Mouse (Mus musculus): ENCODE data around the gene Atp10a. TPM values are rescaled to one million over a fixed set of nuclear protein-coding genes. Genes with fewer than 3 reads are reported as not detected.
"Not testable (repeated sequence)": the region's sequence is repeated elsewhere in the genome, so short reads cannot be mapped to it uniquely, and the experiment has no call there.

Atp10a gene
- polyA plus RNA-seq, 3 experiments from 2014 or later = 5.3 to 7.9 (median 5.9) TPM

DNA sequence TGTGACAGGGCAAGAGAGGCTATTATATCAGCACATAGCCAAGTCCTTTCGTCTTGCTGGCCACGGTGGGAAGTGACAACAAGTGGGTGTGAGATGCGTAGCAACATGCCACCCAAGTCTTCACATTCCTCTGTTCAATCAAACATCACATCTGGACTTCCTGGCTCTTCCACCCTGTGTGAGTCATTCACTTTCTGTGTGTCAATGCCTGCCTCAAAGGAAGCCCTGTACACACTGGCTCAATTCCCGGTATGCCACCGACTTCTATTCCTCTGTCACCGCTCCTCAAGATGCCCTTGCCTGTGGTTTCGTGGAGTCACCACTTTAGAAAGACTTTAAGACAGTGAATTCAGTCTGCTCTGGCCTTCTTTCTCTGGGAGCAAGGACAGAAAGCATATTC, 144.9 kb downstream of the Atp10a start:
- no peak for ATAC-seq

DNA sequence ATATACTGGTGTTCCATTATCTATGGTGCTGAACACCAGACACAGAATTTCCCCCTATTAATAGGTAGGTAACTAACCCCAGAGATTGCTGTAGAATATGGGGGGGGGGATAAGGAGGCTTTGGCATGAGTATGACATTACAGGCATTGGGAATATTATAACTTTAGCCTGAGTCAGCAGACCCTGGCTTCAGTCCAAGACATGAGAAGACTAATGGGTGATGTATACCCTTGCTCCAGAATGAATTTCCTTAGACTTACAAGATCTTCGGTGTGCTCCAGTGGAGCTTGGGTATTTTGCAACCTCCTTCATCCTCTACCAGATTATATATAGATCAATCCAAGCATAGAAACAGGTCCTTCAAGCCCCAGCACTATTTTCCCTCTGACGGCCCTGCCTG, 145.8 kb downstream of the Atp10a start:
- no peak for ATAC-seq

DNA sequence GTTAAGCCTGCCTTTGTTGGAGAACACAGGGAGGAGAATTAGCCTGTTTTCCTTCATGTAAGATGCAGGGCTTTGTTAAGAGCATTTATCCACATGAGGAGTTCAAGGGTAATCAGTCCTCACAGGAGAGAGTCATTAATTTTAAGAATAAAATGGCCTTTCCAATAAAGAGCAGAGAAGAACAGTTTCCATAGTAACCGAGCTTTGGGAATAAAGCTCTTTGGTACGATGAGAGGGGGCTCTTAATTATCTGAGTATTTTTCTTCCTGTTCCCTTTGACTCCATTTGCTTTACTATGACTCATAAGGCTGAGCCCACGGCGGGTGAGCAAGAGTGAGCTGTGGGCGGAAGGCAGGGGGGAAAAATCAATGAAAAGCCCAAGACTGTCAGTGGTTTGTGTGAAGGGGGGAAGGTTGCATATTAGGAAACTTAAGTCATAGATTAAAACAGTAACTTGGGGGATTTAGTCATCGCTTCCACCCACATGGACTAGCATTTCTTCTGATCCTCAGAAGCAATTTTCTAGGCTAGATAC, 166.2 kb downstream of the Atp10a start:
- peak; percentile 88 for ATAC-seq

DNA sequence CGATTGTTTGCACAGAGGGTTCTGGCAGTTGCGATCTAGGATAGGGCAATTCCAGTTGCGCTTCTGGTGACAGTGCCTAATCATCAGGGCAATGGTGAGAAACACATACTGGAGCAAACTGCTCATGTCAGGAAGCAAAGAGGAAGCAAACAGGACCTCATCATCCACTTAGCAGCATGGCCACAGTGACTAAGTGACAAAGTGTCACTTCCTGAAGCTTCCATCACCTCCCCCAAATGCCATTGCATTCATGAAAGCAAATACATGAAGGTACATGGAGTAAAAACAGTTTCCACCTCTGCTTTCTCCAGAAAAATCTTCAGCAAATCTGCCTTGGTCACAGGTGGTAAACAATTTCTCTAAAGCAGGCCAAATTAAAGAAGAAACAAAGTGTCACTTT, 168.7 kb downstream of the Atp10a start:
- no peak for ATAC-seq

DNA sequence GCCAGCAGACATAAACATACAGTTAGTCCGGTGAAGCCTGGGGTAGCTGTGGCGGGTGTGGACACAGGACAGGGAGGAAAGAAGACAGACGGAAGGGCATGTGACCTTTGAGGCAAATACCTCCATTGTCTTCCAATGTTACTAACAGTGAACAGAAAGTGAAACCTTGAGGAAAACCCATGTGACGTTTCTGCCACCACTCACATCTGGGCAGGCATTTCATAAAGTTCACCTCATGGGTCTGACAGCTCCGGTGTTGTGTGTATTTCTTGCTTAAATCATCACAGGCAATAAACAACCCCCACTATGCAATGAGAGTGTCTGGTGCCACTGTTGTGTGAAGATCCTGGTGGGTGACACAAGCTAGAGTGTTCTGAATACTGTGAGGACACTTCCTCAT, 173.1 kb downstream of the Atp10a start:
- ATAC-seq = peak; percentile 94

DNA sequence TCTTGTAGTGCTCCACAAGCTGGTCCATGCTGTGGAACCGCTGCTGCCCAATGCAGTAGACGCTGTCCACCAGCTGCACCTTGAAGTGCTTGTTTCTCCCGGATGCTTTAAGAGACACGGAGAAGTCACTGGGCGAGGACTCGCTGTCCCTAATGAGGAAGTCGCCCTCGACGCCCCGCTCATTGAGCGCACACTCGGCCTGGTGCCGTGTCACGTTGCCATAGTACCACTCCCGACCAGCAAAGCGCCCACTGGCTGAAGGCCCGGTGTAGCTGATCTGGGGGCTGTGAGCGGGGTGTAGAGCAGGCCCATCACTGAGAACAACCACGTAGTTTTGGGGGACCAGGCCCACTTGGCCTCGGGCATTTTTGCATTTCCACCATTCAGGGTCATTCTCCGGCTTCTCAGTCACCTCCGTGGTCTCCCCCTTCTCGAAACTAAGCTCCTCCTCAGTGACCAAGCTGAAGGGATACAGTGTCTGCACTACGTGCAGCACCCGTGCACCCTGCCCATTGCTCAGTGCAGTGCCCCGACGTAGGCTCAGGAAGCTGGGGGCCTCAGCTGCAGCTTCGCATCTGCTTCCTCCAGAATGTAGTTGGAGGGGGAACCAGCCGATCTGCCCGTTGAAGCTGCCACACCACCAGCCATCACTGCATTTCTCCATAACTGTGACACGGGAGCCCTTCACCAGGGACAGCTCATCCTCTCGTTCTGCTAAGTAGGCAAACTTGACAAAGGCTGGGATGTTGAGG, 181.1 kb downstream of the Atp10a start:
- not testable (repeated sequence) for ATAC-seq

DNA sequence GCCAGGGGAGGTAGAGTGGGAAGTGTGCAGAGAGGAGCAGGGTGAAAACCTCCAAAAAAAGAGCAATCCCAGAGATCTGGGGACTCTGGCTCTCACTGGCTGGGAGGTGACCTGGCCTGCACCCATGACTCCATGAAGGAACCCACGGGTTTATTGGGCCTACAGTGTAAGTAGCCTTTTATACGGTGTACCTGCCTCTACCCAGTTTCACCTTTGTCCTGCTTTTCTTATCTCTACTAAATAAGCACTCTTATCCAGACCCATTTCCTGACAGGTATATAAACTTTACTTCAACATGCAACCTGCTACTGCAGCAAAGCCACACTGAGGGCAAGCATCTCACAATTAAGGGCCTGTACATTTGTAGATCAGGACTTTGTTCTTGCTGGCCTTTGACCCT, 184.4 kb downstream of the Atp10a start:
- no peak for ATAC-seq

DNA sequence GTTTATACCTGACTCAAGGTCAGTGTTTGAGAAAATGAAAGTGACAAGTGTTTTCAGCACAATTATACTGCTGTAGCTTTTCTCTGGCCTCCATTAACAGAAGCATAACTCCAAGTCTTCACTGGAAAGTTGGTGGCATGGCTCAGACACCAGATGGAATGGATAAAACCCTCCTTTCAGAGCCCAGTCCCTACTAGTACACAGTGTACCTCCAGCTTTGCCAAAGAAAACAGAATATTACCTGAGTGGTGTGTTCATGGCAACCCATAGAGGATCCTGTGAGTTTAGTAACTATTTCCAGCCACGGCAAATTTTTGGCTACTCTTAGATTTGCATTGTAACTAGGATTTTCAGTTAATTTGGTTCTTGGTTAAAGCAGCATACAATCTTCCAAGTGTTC, 185.1 kb downstream of the Atp10a start:
- ATAC-seq = no peak

DNA sequence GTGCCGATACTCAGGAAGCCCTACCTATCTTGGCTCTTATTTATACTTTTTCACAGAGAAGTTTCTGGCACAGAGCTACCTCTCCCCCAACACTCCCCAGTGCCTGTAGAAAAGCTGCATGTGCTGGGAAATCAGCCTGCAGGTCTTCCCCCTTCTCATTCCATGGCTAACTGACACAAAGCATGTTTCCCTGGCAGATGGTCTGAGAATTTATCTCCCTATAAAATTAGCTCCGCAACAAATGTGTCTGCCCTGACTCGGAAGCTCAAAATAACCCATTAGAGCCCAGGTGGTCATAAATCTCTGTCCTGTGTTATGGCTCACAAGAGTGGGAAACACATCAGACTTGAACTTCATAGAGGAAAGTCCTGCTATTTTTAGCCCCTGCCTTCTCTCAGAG, 186.9 kb downstream of the Atp10a start:
- no peak for ATAC-seq

DNA sequence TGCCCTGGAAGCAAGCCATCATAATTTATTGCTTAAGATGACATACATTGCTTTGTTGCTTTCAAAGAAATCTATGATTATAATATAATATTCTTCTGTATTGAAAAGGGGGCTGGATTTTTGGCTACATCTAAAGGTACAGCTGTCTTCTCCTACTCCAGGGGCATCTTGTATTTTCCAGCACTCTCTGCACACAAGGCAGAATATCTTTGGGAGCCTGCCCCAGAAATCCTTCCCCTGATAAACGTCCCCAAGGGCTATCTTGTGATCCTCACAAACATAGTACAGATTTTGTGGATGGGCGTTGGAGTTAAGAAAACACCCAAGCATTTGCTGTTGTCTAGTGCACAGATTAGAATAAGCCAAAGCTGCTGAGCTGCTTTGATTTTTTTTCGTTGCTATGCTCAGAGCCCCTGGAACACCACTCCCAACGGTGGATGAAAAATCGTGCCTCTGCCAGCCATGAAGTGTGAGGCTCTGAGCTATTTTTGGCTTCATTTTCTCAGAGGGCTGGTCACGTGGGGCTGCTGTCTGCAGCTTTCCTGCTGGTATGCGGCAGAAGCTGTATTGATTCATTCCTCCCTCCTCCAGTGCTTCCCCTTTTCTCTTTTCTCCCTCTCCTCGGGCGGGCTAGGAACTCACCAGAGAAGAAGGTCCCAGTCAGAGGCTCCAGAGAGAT, 187.9 kb downstream of the Atp10a start:
- peak; percentile 43 for ATAC-seq

DNA sequence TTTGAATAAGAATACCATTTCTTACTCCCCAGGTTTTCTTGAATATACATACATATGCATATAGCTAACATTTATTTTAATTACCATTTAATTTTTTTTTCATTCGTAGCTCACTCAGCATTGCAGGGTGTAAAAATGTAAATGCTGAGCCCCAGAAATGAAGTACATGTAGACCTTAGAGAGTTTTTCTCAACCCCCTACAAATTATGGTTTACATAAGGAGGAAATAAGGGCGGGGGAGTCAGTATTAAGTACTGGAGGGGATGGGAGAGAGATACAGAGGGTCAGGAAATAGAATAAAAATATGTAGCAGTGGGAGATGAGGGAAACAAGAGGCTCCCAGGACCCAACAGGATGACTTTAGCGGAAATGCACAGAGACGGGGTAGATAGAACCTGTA, 188.5 kb downstream of the Atp10a start:
- ATAC-seq = no peak

DNA sequence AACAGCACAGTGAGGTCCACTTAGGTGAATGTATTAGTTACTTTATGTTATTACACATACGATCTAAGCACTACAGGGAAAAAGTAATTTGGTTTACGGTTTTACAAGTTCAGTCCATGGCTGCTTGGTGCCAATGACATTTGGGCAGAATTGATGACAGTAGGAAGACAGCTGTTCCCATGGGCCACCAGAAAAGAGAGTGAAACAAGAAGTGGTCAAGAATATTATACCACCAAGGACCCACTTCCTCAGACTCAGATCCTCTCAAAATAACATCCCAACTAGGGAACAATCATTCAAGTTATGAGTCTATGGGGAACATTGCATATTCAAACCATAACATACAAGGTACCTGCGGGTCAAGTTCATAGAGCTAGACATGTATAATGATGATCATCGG, 203.0 kb downstream of the Atp10a start:
- ATAC-seq = no peak

DNA sequence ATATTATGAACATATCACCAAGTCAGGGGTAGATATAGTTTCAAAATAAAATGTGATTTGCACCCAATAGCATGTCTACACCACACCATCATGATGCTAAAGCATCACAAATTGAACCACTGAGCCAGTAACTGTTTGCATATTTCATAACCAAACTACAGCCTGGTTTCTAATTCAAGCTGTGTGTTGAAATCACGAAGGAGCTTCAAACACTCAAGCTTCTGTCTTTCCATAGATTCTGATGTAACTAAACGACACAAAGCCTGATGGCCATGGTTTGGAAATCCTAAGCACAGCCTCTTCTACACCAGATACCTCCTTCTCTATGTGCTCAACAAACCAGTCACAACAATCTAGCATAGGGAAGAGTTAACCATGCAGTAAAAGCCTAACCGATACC, 207.2 kb downstream of the Atp10a start:
- no peak for ATAC-seq

DNA sequence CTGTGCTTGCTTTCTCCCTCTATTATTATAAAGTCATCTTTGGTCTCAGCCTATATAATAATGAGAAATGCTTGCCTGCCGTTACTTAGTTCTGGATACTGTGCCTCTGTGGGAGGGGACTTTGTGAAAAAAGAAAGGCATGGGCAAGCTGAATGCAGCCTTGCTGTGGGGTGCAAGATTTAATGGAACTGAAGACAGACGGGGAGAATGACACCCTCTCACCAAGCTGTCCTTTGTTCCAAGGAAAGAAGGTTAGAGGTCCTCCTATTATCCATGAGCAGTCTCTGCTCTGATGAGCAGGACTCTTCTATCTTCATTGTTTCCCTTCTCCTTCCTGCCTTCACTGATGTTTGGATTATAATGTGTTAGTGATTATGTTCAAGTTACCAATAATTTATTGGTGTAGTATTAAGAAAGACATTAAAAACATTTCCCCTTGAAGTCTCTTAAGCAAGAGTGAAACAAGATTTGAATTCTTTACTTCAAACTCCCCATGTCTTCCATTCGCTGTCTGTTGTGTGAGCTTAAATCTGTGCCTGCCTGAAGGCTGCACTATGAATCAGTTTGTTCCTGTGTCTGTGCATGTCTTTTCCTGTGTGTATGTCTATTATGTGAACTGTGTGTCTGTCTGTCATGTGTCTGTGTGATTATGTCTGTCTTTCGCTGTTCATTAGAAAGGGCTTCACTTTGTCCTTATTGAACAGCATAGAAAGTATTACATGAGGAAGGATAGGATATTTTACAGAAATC, 211.1 kb downstream of the Atp10a start:
- ATAC-seq = no peak

DNA sequence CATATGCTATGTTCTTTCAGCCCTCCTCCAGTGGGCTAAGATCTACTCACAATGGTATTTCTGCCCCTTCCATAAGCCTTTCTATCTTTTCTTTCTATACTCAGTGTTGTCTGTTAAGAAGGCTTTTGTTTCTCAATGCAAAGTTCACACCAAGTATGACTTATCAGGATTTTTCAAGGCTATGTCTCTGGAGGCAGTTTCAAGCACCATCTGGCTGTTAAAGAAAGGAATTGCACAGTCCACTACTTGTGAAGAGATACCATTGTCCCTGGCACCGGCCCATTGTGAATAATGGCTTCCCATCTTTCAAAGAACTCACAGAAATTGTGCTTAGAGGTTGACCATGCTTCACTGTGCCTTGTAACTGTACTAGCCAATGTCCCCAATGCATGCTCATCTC, 214.7 kb downstream of the Atp10a start:
- no peak for ATAC-seq

DNA sequence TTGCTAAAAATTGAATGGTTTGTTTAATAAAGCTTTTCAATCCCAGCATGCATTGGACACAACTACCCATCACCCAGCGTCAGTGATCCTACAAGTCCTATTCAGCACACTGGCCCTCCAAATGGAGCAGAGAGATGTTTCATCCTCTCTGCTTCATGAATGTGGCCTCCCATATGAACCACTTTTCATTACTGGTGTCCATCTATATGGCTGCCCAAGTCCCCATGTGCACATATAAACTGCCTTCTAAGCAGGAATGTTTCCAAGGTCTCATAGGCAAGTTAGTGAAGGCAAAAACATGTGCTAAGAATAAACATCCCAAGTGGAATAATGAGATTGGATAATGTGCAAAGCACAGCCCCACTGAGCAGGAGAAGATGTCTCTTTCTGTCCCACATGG, 217.7 kb downstream of the Atp10a start:
- ATAC-seq = no peak

All from inflammation-experienced regulatory T-cells, adult 6 months (primary cell).